Mouse (Mus musculus): ENCODE data around the gene Pemt.

- TF ChIP-seq ZNF384 (IDR thresholded peaks at IDR 0.05; ENCODE audit: low read depth, low read length) (no peak), HCFC1 (IDR thresholded peaks at IDR 0.05; ENCODE audit: borderline replicate concordance, insufficient read depth, low read length) (no peak)
These were observed 13.7 kb upstream of the Pemt start for GRCm38 (mm10) chr11:60060026-60060425.
